Mouse (Mus musculus) liver, embryonic 11.5 days (tissue): ENCODE data around the gene Crocc2. TPM values are rescaled to one million over a fixed set of nuclear protein-coding genes. Genes with fewer than 3 reads are reported as not detected.
"Not testable (repeated sequence)": the region's sequence is repeated elsewhere in the genome, so short reads cannot be mapped to it uniquely, and the experiment has no call there.

Experiments
- ATAC-seq: fragments of 200-750 bp; cut with Nextera tagmentation; replicated peaks from 2 replicates; pipeline ENCODE4 v1.8.0; 2017; ENCODE audit warnings: moderate number of reproducible peaks, mild to moderate bottlenecking, moderate TSS enrichment, moderate library complexity; ENCODE audit not compliant: low FRiP score
- DNase-seq: peaks from one replicate; pipeline ENCODE4 v3.0.0-alpha.2; 2017; ENCODE audit warnings: low spot score
- H3K27ac ChIP-seq: fragments of 300-500 bp; sonication (generic); 2 replicates; pipeline ENCODE4 v1.5.1; 2014; ENCODE audit warnings: mild to moderate bottlenecking, low read depth, low read length, control low read depth
- H3K27me3 ChIP-seq: fragments of 300-500 bp; sonication (generic); replicated peaks from 2 replicates; pipeline ENCODE4 v1.6.1; 2014; ENCODE audit warnings: low read length, mixed read lengths; ENCODE audit not compliant: control insufficient read depth, insufficient read depth
- H3K36me3 ChIP-seq: fragments of 300-500 bp; sonication (generic); 2 replicates; pipeline ENCODE4 v1.6.1; 2014; ENCODE audit warnings: mild to moderate bottlenecking, low read length, moderate library complexity, mixed read lengths; ENCODE audit not compliant: control insufficient read depth, insufficient read depth
- H3K4me1 ChIP-seq: fragments of 300-500 bp; sonication (generic); replicated peaks from 2 replicates; pipeline ENCODE4 v1.6.1; 2014; ENCODE audit warnings: low read length, mixed read lengths; ENCODE audit not compliant: control insufficient read depth, insufficient read depth
- H3K4me2 ChIP-seq: fragments of 300-500 bp; sonication (generic); 2 replicates; pipeline ENCODE4 v1.6.1; 2014; ENCODE audit warnings: mild to moderate bottlenecking, control low read depth, moderate library complexity
- H3K4me3 ChIP-seq: fragments of 300-500 bp; sonication (generic); 2 replicates; pipeline ENCODE4 v1.5.1; 2014; ENCODE audit warnings: low read depth, low read length, control low read depth
- H3K9ac ChIP-seq: fragments of 300-500 bp; sonication (generic); 2 replicates; pipeline ENCODE4 v1.6.1; 2014; ENCODE audit warnings: low read depth, low read length, control low read depth
- H3K9me3 ChIP-seq: fragments of 300-500 bp; sonication (generic); 2 replicates; pipeline ENCODE4 v1.6.1; 2016; ENCODE audit warnings: low read length, inconsistent platforms, mixed read lengths; ENCODE audit not compliant: control insufficient read depth
- WGBS: fragments of 180-500 bp; shearing (Covaris S2); extraction: QIAGEN DNeasy Blood & Tissue Kit; methylation state at CpG from one replicate; pipeline ENCODE4 v1.1.7; 2014; 5-methylcytosine and 5-hydroxymethylcytosine counted together
- polyA plus RNA-seq: library from polyadenylated mRNA; unstranded; fragments of >200 nt; fragmentation: Nextera tagmentation; extraction: Ambion mirVana; gene quantifications from 2 replicates; pipeline ENCODE4 v1.2.1, GENCODE M21; 2014

Gene Crocc2
- polyA plus RNA-seq, 1 experiment from 2014 or later = 0.16 TPM

DNA sequence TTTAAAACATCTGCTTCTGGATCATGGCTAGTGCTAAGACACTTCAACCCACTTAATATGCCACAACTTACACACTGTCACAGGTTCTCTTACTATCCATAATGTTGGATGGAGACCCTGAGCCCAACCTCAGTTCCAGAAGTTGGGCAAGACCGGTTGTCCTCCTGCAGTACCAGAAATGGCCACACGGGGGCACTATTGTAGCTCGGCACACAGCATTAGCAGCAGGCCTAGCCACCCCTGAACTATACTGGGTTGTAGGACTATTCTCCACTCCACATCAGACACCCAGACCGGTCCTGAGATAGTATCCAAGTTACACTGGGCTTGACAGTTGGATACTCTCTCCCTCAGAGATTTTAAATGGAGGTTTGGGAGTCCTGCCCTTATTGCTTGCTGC lies 5.9 kb downstream of the Crocc2 start:
- WGBS = under 1% methylated on average over 4 of the region's 4 CpGs
- H3K27me3 ChIP-seq = peaks cover 30% of the 10 kb centered on the region

DNA sequence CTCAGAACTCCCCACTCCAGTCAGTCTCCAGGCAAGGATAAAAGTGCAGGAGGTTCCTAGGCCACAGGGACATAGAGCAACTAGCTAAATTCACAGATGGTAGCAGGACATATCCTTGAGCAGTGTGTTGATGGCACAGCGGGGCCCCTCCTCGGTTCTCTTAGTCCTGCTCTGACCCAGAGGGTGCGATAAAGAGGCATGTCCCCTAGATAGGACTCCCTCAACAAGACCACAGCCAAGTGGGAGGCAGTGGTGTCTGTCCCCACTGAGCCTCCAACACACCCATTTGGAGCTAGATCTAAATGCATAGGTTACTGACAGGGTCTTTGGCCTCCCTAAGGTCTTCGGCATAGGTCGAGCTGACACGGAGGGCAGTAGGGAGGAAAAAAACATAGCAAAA lies 7.3 kb downstream of the Crocc2 start:
- Histone ChIP-seq H3K9ac (no peak overlapping the region), H3K4me2 (no peak overlapping the region; the same call in 1 of the 2 replicates), H3K27ac (no peak overlapping the region; the same call in 1 of the 2 replicates), H3K4me3 (no peak overlapping the region), H3K4me1 (peaks cover 3% of the 10 kb centered on the region; the same call in 1 of the 2 replicates), H3K36me3 (no peaks in the 10 kb centered on the region), H3K27me3 (peaks cover 30% of the 10 kb centered on the region), H3K9me3 (no peaks in the 10 kb centered on the region)
- WGBS = 14% methylated on average over 6 of the region's 6 CpGs
- DNase-seq (no peak), ATAC-seq (no peak)

More for the DNA sequence above, 5.9 kb downstream of the Crocc2 start:
- H3K4me3 ChIP-seq = no peak overlapping the region
- peaks cover 3% of the 10 kb centered on the region; the same call in 1 of the 2 replicates for H3K4me1 ChIP-seq
- no peaks in the 10 kb centered on the region for H3K9me3 ChIP-seq
- DNase-seq (peak; percentile 82), ATAC-seq (peak; percentile 42; the same call in 1 of the 2 replicates)
- no peaks in the 10 kb centered on the region for H3K36me3 ChIP-seq
- no peak overlapping the region for H3K4me2 ChIP-seq
- no peak overlapping the region for H3K9ac ChIP-seq
- no peak overlapping the region for H3K27ac ChIP-seq

- ATAC-seq (peak; percentile 37; the same call in 1 of the 2 replicates), DNase-seq (peak; percentile 57)
- H3K27ac ChIP-seq = no peak overlapping the region; the same call in 1 of the 2 replicates
- H3K9me3 ChIP-seq = no peaks in the 10 kb centered on the region
- peak overlapping the region; percentile 36 for H3K4me3 ChIP-seq
- H3K36me3 ChIP-seq = no peaks in the 10 kb centered on the region
- no peak overlapping the region for H3K9ac ChIP-seq
- H3K4me2 ChIP-seq = peak overlapping the region; percentile 66
- H3K27me3 ChIP-seq = peaks cover 30% of the 10 kb centered on the region
- peaks cover 3% of the 10 kb centered on the region; the same call in 1 of the 2 replicates for H3K4me1 ChIP-seq
- WGBS = 4% methylated on average over 41 of the region's 44 CpGs
Measured at GRCm38 (mm10) chr1:93176525-93177332, 8.2 kb downstream of the Crocc2 start.

DNA sequence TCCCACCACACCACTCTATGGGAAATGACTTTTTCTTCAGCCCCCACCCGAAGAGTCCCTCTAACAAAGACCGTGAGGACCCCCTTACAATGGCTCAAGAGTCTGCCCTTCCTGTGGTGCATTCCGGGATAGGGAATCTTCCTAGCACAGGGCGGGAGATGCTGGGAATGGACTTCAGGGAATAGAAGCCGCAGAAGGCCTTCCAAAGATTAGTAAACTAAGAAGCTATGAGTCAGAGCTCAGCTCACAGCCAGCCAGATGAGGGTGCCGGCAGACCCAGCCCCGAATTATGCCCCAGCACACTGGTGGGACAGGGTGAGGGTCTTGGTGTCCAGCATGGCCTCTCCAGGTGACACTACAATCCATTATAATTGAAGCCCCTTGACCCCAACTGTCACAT lies 13.8 kb downstream of the Crocc2 start:
- 80% methylated on average over 7 of the region's 7 CpGs for whole genome bisulfite sequencing
- Histone ChIP-seq H3K4me1 (no peaks in the 10 kb centered on the region), H3K9me3 (no peaks in the 10 kb centered on the region), H3K27me3 (peaks cover 12% of the 10 kb centered on the region), H3K9ac (no peak overlapping the region), H3K4me2 (no peak overlapping the region), H3K4me3 (no peak overlapping the region), H3K27ac (no peak overlapping the region), H3K36me3 (no peaks in the 10 kb centered on the region)
- DNase-seq (no peak), ATAC-seq (no peak)

DNA sequence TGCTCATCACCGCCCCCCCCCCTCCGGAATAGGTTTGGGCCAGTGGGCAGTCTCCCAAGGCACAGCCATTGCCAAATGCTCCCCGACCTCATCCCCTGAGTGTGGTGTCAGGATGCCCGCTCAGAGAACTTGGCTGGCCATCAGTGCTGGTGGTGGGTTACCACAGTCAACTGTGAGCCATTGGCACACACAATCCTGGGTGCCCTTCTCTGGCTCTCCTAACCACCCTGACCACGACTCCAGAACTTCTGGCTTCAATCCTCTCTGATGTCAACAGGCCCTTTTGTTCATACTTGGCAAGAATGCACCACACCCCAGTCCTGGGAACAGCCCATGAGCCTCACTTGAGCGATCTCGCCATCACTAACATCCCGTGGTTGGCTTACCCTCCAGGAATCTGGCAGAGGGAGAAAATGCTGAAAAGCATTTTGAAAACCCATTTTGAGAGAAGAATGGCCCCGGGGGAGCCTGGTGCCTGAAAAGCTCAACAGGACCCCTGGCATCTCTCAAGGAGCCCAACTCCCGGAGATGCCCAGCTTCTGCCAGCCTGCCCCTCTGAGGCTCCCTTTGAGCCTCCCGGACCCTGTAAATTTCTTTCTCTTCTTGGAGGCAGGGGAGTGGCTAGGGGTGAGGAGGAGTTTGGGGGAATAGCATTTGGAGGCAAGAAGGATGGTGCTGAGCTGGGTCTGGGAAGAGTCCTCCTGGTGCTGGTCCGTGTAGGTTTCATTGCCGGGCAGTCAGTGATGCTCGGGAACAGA lies 15.7 kb downstream of the Crocc2 start:
- Histone ChIP-seq H3K36me3 (no peaks in the 10 kb centered on the region), H3K9ac (no peak overlapping the region), H3K4me1 (no peaks in the 10 kb centered on the region), H3K4me2 (no peak overlapping the region), H3K9me3 (no peaks in the 10 kb centered on the region), H3K4me3 (no peak overlapping the region), H3K27me3 (no peaks in the 10 kb centered on the region; the same call in 1 of the 2 replicates), H3K27ac (no peak overlapping the region)
- WGBS = 74% methylated on average over 14 of the region's 14 CpGs
- ATAC-seq (no peak), DNase-seq (no peak)

GRCm38 (mm10) chr1:93190726-93191305 lies 22.3 kb downstream of the Crocc2 start:
- ATAC-seq = no peak
- Histone ChIP-seq H3K27me3 (peaks cover 11% of the 10 kb centered on the region), H3K4me2 (no peak overlapping the region), H3K4me1 (no peaks in the 10 kb centered on the region), H3K27ac (no peak overlapping the region), H3K36me3 (no peaks in the 10 kb centered on the region), H3K4me3 (no peak overlapping the region), H3K9ac (no peak overlapping the region), H3K9me3 (no peaks in the 10 kb centered on the region)
- no peak for DNase-seq
- 14% methylated on average over 10 of the region's 17 CpGs for WGBS

- Histone ChIP-seq H3K27me3 (peaks cover 9% of the 10 kb centered on the region; the same call in 1 of the 2 replicates), H3K4me3 (no peak overlapping the region), H3K9ac (no peak overlapping the region), H3K4me1 (no peaks in the 10 kb centered on the region), H3K4me2 (no peak overlapping the region), H3K27ac (no peak overlapping the region), H3K36me3 (no peaks in the 10 kb centered on the region), H3K9me3 (no peaks in the 10 kb centered on the region)
- DNase-seq (no peak), ATAC-seq (no peak)
- WGBS = 73% methylated on average over 3 of the region's 3 CpGs
Measured at GRCm38 (mm10) chr1:93194961-93195360, 26.4 kb downstream of the Crocc2 start.

- not testable (repeated sequence) for ATAC-seq, H3K36me3 ChIP-seq, H3K9ac ChIP-seq, H3K27ac ChIP-seq, H3K4me1 ChIP-seq, H3K9me3 ChIP-seq, H3K4me2 ChIP-seq, DNase-seq, H3K27me3 ChIP-seq, H3K4me3 ChIP-seq
- 84% methylated on average over 2 of the region's 2 CpGs for WGBS
Measured at GRCm38 (mm10) chr1:93197454-93197853, 28.9 kb downstream of the Crocc2 start.
